Comparison of ENCODE assay signal across 8 mouse cellular contexts in genomic region chr17:48002486-48002885, GRCm38 (mm10). TPM values are rescaled to one million over a fixed set of nuclear protein-coding genes. Genes with fewer than 3 reads are reported as not detected.
DNase-seq lines count a peak whose midpoint lies in the region; ATAC-seq and TF ChIP-seq lines count a peak whose summit lies in the region.
"Had no signal": no experiment of that assay in that cellular context is flagged by ENCODE, and none has a peak within 500 bp of the region (broad histone marks: within the 10 kb centered on the region; RNA-seq: fewer than 3 reads in every experiment).

No protein-coding gene starts in this region.

- H3K4me3 ChIP-seq in ES-Bruce4 (ENCODE audit: low read depth, low read length), result peak overlapping the region; percentile 41
- H3K4me3 ChIP-seq in embryonic facial prominence, embryonic 12.5 days, result peak overlapping the region; percentile 26; the same call in 1 of the 2 replicates
- peak overlapping the region; percentile 34 for H3K4me3 ChIP-seq in intestine, postnatal 0 days (ENCODE audit: low read depth, low read length)
- H3K4me3 ChIP-seq in liver, postnatal 0 days (ENCODE audit: low read depth, low read length), result no peak overlapping the region

- no peaks in the 10 kb centered on the region for H3K9me3 ChIP-seq in ES-Bruce4 (replicated peaks; ENCODE audit: control insufficient read depth, insufficient read depth, low read length, poor library complexity, severe bottlenecking)
- no peaks in the 10 kb centered on the region for H3K9me3 ChIP-seq in embryonic facial prominence, embryonic 12.5 days
- no peaks in the 10 kb centered on the region for H3K9me3 ChIP-seq in intestine, postnatal 0 days (ENCODE audit: control insufficient read depth)
- H3K9me3 ChIP-seq in liver, postnatal 0 days (ENCODE audit: low read length), result no peaks in the 10 kb centered on the region

- TF ChIP-seq CTCF in ES-Bruce4 (IDR thresholded peaks at IDR 0.05; ENCODE audit: low read depth, low read length), result no peak
- no peak for TF ChIP-seq CTCF in intestine, postnatal 0 days (IDR thresholded peaks at IDR 0.05; ENCODE audit: low read depth)
- TF ChIP-seq CTCF in liver, postnatal 0 days (IDR thresholded peaks at IDR 0.05; ENCODE audit: low read depth), result no peak

- H3K27ac ChIP-seq in ES-Bruce4 (ENCODE audit: insufficient read depth, low read length), result peak overlapping the region; percentile 85
- peak overlapping the region; percentile 85 for H3K27ac ChIP-seq in embryonic facial prominence, embryonic 12.5 days
- no peak overlapping the region for H3K27ac ChIP-seq in intestine, postnatal 0 days (ENCODE audit: low read depth, low read length)
- peak overlapping the region; percentile 61 for H3K27ac ChIP-seq in liver, postnatal 0 days (ENCODE audit: low read depth)

- H3K9ac ChIP-seq in ES-Bruce4 (ENCODE audit: low read depth, poor library complexity, severe bottlenecking), result peak overlapping the region; percentile 23
- no peak overlapping the region for H3K9ac ChIP-seq in embryonic facial prominence, embryonic 12.5 days
- no peak overlapping the region for H3K9ac ChIP-seq in intestine, postnatal 0 days (ENCODE audit: low read depth, low read length)
- 0 out of 2 replicates have a peak overlapping the region, but pooled peaks have one; percentile 0 for H3K9ac ChIP-seq in liver, postnatal 0 days (replicated peaks)

- TF ChIP-seq POLR2A in ES-Bruce4 (IDR thresholded peaks at IDR 0.05; ENCODE audit: insufficient read depth, low read length), result no peak

- H3K4me2 ChIP-seq in embryonic facial prominence, embryonic 12.5 days (replicated peaks), result peak overlapping the region; percentile 50
- H3K4me2 ChIP-seq in intestine, postnatal 0 days (replicated peaks; ENCODE audit: low read depth), result peak overlapping the region; percentile 72
- peak overlapping the region; percentile 71 for H3K4me2 ChIP-seq in liver, postnatal 0 days (ENCODE audit: low read depth, low read length)

- DNase-seq in liver, postnatal 0 days, result no peak
- DNase-seq in spleen, adult 12 weeks (ENCODE audit: low spot score), result no peak
- DNase-seq in natural killer cell, adult 2 months (ENCODE audit: low spot score in 2 of 2), result no peak
- no peak for DNase-seq in cerebellum, adult 9-11 months

- WGBS in embryonic facial prominence, embryonic 12.5 days, result 53% methylated on average over 4 of the region's 4 CpGs
- 43% methylated on average over 4 of the region's 4 CpGs for WGBS in intestine, postnatal 0 days
- 53% methylated on average over 4 of the region's 4 CpGs for WGBS in liver, postnatal 0 days (ENCODE audit: insufficient replicate concordance)

- peaks cover 11% of the 10 kb centered on the region for H3K4me1 ChIP-seq in ES-Bruce4 (ENCODE audit: control insufficient read depth, insufficient read depth, low read length)
- peaks cover 47% of the 10 kb centered on the region for H3K4me1 ChIP-seq in embryonic facial prominence, embryonic 12.5 days
- H3K4me1 ChIP-seq in intestine, postnatal 0 days (replicated peaks; ENCODE audit: control insufficient read depth, insufficient read depth, low read length), result peaks cover 11% of the 10 kb centered on the region; the same call in 1 of the 2 replicates
- H3K4me1 ChIP-seq in liver, postnatal 0 days (ENCODE audit: insufficient read depth), result peaks cover 24% of the 10 kb centered on the region

- TF ChIP-seq EP300 in ES-Bruce4 (IDR thresholded peaks at IDR 0.05; ENCODE audit: insufficient read depth, low read depth, low read length), result no peak
- TF ChIP-seq EP300 in liver, postnatal 0 days (IDR thresholded peaks at IDR 0.05; ENCODE audit: low read depth), result no peak

- H3K36me3 ChIP-seq in ES-Bruce4 (ENCODE audit: control insufficient read depth, insufficient read depth, low read length, poor library complexity, severe bottlenecking), result no peaks in the 10 kb centered on the region
- no peaks in the 10 kb centered on the region for H3K36me3 ChIP-seq in embryonic facial prominence, embryonic 12.5 days
- H3K36me3 ChIP-seq in intestine, postnatal 0 days (ENCODE audit: control insufficient read depth, insufficient read depth), result no peaks in the 10 kb centered on the region
- H3K36me3 ChIP-seq in liver, postnatal 0 days (replicated peaks; ENCODE audit: insufficient read depth, low read length), result no peaks in the 10 kb centered on the region

- no peaks in the 10 kb centered on the region for H3K27me3 ChIP-seq in ES-Bruce4 (ENCODE audit: control insufficient read depth, insufficient read depth, low read length, poor library complexity, severe bottlenecking)
- no peaks in the 10 kb centered on the region for H3K27me3 ChIP-seq in embryonic facial prominence, embryonic 12.5 days
- H3K27me3 ChIP-seq in intestine, postnatal 0 days (replicated peaks; ENCODE audit: control insufficient read depth, insufficient read depth, low read length), result no peaks in the 10 kb centered on the region
- no peaks in the 10 kb centered on the region for H3K27me3 ChIP-seq in liver, postnatal 0 days (ENCODE audit: insufficient read depth, low read length)

- ATAC-seq in embryonic facial prominence, embryonic 12.5 days (ENCODE audit: insufficient number of reproducible peaks, insufficient read depth, low FRiP score, low TSS enrichment), result no peak
- no peak for ATAC-seq in intestine, postnatal 0 days
- peak; percentile 27 for ATAC-seq in liver, postnatal 0 days

RNA-seq across cellular contexts. Expression of gene 1700122O11Rik, which starts 35.6 kb away (rescaled TPM):
- not detected in 2 replicates for polyA plus RNA-seq in ES-Bruce4 (2011; ENCODE audit: insufficient read depth, insufficient read length, low read depth, missing spikeins)
- not detected in 2 replicates for polyA plus RNA-seq in embryonic facial prominence, embryonic 12.5 days (2016; fragmentation: Nextera tagmentation; extraction: Ambion mirVana)
- polyA plus RNA-seq in intestine, postnatal 0 days (2015; fragmentation: Nextera tagmentation; extraction: Ambion mirVana), result not detected in 2 replicates
- polyA plus RNA-seq in liver, postnatal 0 days (2015; fragmentation: Nextera tagmentation; extraction: Ambion mirVana), result not detected in 2 replicates
- polyA plus RNA-seq: cortical plate, adult 2 months had no signal

Comparison
In these comparisons a context has a peak if more than half of its experiments do, and no peak if none do; other contexts are left out.
1. H3K9ac ChIP-seq: peak in ES-Bruce4 (single experiment) and liver, postnatal 0 days (single experiment); none in embryonic facial prominence, embryonic 12.5 days (single experiment) and intestine, postnatal 0 days (single experiment).
2. Peak in every context shown above with its lines, with median percentiles within 50 percentile points of each other: H3K4me2 ChIP-seq.